Mouse (Mus musculus): Measurements from ENCODE around the gene Zc2hc1b. TPM values are rescaled to one million over a fixed set of nuclear protein-coding genes. Genes with fewer than 3 reads are reported as not detected.

The Zc2hc1b gene
- not detected in 2 replicates for polyA plus RNA-seq (2016; fragmentation: Nextera tagmentation; extraction: Ambion mirVana)

DNA sequence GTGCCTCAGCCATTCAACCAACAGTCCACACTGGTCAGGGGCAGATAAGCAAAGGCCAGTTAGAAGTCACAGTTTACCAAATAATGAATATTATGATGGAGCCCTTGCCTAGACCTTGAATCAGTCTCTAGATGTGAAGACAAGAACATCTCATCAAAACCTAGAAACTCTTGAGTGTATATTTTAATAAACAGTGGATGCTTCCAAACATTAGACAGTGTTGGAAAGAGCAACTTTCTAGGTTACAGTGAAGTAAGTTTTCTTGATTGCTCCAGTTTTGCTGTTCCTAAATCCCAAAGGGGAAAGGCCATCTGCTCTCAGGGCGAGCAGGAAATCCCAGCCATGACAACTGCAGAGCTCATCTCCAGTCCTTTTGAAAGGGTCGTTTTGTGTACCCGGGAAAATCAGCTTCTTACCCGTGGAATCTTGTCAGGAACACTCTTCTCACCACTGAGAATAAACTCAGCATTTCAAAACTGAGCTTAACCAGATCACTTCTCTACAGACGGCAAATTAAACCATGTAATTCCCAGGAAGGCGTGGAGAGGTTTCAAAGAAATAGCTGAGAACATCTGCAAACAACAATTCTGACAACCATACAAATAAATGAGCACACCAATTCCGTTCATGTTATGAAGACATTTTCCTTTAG lies at the start of gene Zc2hc1b:
Gene Zc2hc1b, minus strand, starts transcription at position 51 of the 652 bp plus-strand sequence.
- no peak within 1 kb of the TSS for H3K27ac ChIP-seq

DNA sequence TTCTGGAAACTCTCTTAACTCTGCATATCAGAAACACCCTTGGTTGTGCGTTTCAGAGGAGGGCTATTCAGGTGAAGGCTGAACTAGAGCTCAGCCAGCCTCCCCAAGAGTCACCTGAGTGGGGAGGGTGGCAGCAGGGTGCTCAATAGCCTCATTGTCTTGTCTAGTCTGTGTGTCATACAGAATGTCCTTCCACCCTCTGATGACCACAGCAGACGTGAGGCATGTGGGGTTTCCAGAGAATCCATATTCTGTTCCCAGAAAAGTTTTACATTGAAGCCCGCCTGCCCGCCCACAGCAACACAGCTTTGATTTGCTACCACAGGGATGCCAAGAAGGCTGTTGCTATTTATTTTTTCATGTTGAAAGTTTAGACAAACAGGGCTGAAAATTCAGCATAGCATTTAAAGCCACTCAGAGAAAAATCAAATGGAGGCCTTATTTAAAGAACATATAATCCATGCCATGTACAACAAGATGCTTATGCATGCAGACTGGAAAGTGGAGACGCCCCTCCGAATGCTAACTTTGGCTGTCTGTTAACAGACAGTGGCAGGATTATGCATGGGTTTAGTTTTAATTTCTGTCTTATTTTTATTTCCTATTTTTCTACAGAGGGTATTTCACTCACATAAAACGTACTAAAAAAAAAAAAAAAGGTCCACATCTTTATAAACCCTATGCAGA lies 47.7 kb upstream of the Zc2hc1b start:
- H3K27ac ChIP-seq: 0 out of 2 replicates have a peak overlapping the region, but pooled peaks have one; percentile 17
- no peak overlapping the region for H3K4me3 ChIP-seq
- H3K4me1 ChIP-seq: peaks cover 5% of the 10 kb centered on the region; the same call in 1 of the 2 replicates
- no peak for ATAC-seq
- H3K36me3 ChIP-seq: peaks cover 3% of the 10 kb centered on the region; the same call in 1 of the 2 replicates
- H3K4me2 ChIP-seq: no peak overlapping the region
- H3K9ac ChIP-seq: no peak overlapping the region
- H3K9me3 ChIP-seq (replicated peaks): no peaks in the 10 kb centered on the region
- no peaks in the 10 kb centered on the region for H3K27me3 ChIP-seq (replicated peaks)
- 68% methylated on average over 7 of the region's 7 CpGs for WGBS (ENCODE audit: insufficient replicate concordance)

More for the DNA sequence above, at the start of gene Zc2hc1b:
- Histone ChIP-seq H3K4me2 (no peak within 1 kb of the TSS), H3K4me3 (no peak within 1 kb of the TSS), H3K36me3 (peaks cover 76% of the 10 kb centered on the region), H3K27me3 (replicated peaks) (no peaks in the 10 kb centered on the region), H3K4me1 (no peaks in the 10 kb centered on the region), H3K9me3 (replicated peaks) (no peaks in the 10 kb centered on the region), H3K9ac (no peak within 1 kb of the TSS)
- no peak for ATAC-seq
- WGBS (ENCODE audit: insufficient replicate concordance): 72% methylated on average over 7 of the region's 7 CpGs

GRCm38 (mm10) chr10:13222135-13222534 lies 44.3 kb upstream of the Zc2hc1b start:
- H3K27ac ChIP-seq: no peak overlapping the region
- no peaks in the 10 kb centered on the region for H3K9me3 ChIP-seq (replicated peaks)
- peaks cover 3% of the 10 kb centered on the region; the same call in 1 of the 2 replicates for H3K36me3 ChIP-seq
- 70% methylated on average over 3 of the region's 3 CpGs for WGBS (ENCODE audit: insufficient replicate concordance)
- H3K4me3 ChIP-seq: no peak overlapping the region
- no peaks in the 10 kb centered on the region for H3K27me3 ChIP-seq (replicated peaks)
- no peak overlapping the region for H3K9ac ChIP-seq
- H3K4me1 ChIP-seq: peaks cover 5% of the 10 kb centered on the region; the same call in 1 of the 2 replicates
- no peak for ATAC-seq
- H3K4me2 ChIP-seq: no peak overlapping the region

DNA sequence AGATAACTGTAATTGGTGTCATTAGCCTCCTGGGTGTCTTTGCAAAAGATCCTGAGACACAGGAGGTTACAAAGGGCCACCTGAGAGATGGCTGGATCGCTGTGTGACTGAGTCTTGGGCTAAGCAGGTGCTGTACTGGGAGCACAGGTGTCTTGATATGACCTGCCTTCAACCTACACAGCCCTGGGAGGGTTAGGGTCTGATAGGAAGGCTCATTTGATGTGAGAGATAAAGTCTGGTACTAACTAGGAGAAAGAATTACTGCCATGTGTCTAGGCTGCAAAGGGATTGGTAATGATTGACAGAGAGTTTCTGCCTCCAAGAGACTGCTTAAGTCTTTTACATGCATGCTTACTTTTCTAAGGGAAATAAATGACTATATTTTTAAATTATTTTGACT lies 42.2 kb upstream of the Zc2hc1b start:
- WGBS (ENCODE audit: insufficient replicate concordance): 39% methylated on average over 1 of the region's 1 CpGs
- Histone ChIP-seq H3K36me3 (peaks cover 3% of the 10 kb centered on the region; the same call in 1 of the 2 replicates), H3K9me3 (replicated peaks) (no peaks in the 10 kb centered on the region), H3K9ac (no peak overlapping the region), H3K4me2 (no peak overlapping the region), H3K4me1 (peaks cover 8% of the 10 kb centered on the region; the same call in 1 of the 2 replicates), H3K27ac (no peak overlapping the region), H3K27me3 (replicated peaks) (no peaks in the 10 kb centered on the region), H3K4me3 (no peak overlapping the region)
- ATAC-seq: no peak

GRCm38 (mm10) chr10:13213956-13214355 lies 36.1 kb upstream of the Zc2hc1b start:
- H3K27ac ChIP-seq: 0 out of 2 replicates have a peak overlapping the region, but pooled peaks have one; percentile 11

DNA sequence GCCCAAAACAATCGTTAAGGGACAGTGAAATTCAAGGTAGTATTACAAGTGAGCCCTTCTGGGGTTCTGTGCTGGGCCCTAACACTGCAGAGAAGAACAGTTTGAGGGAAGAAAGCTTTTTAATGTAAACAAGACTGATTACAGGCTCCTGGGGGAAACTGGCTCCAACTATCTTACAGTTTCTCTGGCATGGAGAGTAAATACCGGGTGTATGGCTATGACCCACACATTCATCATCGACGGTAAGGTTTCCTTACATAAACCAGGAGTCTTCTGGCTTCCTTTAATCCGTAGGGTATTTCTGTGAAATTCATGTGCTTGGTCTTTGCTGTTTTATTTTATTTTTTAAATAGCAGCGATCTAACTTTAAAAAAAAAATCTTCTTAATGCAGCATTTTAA lies 35.0 kb upstream of the Zc2hc1b start:
- H3K4me3 ChIP-seq: no peak overlapping the region
- peaks cover 8% of the 10 kb centered on the region; the same call in 1 of the 2 replicates for H3K4me1 ChIP-seq
- no peaks in the 10 kb centered on the region for H3K36me3 ChIP-seq
- H3K4me2 ChIP-seq: no peak overlapping the region
- no peak overlapping the region for H3K27ac ChIP-seq
- no peaks in the 10 kb centered on the region for H3K27me3 ChIP-seq (replicated peaks)
- no peak for ATAC-seq
- no peak overlapping the region for H3K9ac ChIP-seq
- H3K9me3 ChIP-seq (replicated peaks): no peaks in the 10 kb centered on the region
- WGBS (ENCODE audit: insufficient replicate concordance): 60% methylated on average over 6 of the region's 6 CpGs

More at GRCm38 (mm10) chr10:13213956-13214355, 36.1 kb upstream of the Zc2hc1b start:
- Histone ChIP-seq H3K27me3 (replicated peaks) (no peaks in the 10 kb centered on the region), H3K4me2 (no peak overlapping the region), H3K9me3 (replicated peaks) (no peaks in the 10 kb centered on the region), H3K4me1 (peaks cover 8% of the 10 kb centered on the region; the same call in 1 of the 2 replicates), H3K36me3 (no peaks in the 10 kb centered on the region), H3K9ac (no peak overlapping the region), H3K4me3 (no peak overlapping the region)
- 70% methylated on average over 12 of the region's 12 CpGs for WGBS (ENCODE audit: insufficient replicate concordance)
- ATAC-seq: no peak

DNA sequence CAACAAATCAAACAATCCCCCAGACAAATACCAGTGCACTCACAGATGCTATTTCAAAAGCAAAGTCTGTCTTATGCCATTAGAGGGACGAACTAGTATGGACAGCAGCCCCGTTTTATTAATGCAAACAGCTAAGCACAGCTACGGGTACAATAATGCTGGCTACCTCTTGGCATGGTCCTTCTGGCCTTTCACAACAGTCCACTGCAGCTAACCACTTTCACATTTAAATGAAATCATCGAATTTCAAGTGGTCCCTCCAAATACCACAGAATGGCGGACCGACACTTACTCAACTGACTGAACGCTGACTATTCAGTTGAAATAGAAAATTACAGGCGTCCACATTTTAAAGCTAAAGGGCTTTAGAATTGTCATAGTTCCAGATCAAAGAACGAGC lies 34.5 kb upstream of the Zc2hc1b start:
- H3K4me3 ChIP-seq: no peak overlapping the region
- H3K36me3 ChIP-seq: no peaks in the 10 kb centered on the region
- no peaks in the 10 kb centered on the region for H3K27me3 ChIP-seq (replicated peaks)
- no peak for ATAC-seq
- H3K9me3 ChIP-seq (replicated peaks): no peaks in the 10 kb centered on the region
- no peak overlapping the region for H3K9ac ChIP-seq
- no peak overlapping the region for H3K4me2 ChIP-seq
- WGBS (ENCODE audit: insufficient replicate concordance): 75% methylated on average over 9 of the region's 9 CpGs
- no peak overlapping the region; the same call in 1 of the 2 replicates for H3K27ac ChIP-seq
- H3K4me1 ChIP-seq: peaks cover 8% of the 10 kb centered on the region; the same call in 1 of the 2 replicates

DNA sequence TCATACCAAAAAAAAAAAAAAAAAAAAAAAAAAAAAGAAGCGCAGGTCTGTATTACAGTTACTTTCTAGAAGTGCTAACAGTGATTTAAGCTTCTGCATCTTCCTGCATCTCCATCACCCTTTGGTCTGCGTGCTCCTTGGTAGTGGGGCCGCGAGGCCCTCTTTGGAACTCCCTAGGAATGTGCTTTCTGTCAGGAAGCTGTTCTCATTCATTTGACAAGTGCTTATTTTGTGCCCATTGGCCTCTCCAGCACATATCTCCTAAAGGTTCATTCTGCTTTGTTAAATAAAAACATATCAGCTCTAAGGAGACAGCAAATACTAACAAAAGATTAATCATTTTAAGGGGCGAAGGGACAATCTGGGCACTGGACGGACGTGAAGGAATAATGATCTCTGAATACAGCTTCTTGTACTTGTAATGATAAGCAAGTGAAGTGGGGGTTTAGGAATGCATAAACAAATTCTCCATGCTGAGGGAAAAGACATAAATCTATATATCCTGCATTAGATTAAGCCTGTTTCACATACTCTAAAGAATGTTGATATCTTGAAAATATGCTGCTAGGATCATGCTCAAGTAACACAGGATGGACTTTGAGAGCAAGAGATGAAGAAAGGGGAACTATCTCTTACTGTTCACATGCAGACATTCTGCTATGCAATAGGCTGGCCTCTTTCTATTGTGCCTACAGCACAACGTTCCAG lies 32.3 kb upstream of the Zc2hc1b start:
- no peak for ATAC-seq
- H3K27me3 ChIP-seq (replicated peaks): no peaks in the 10 kb centered on the region
- no peak overlapping the region for H3K27ac ChIP-seq
- no peaks in the 10 kb centered on the region for H3K36me3 ChIP-seq
- H3K9me3 ChIP-seq (replicated peaks): no peaks in the 10 kb centered on the region
- H3K4me2 ChIP-seq: no peak overlapping the region
- H3K4me1 ChIP-seq: no peaks in the 10 kb centered on the region; the same call in 1 of the 2 replicates
- H3K4me3 ChIP-seq: no peak overlapping the region
- WGBS (ENCODE audit: insufficient replicate concordance): 58% methylated on average over 8 of the region's 8 CpGs
- H3K9ac ChIP-seq: no peak overlapping the region

DNA sequence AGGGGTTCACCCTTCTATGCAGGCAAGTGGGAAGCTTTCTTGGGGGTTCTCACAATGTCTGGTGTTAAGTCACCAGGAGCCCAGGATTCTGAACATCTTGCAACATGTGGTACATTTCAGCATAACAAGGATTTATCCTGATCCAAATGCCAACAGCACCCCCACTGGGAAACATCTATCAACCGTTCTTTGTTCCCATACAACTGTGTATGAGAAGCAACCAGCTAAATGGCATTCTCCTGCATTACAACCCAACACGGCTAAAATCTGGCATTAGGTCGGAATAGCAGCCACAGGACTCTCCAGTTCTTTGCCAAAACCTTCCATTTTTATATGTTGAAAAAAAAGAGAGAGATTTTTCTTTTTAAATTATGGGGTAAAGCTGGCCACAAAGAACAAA lies 31.7 kb upstream of the Zc2hc1b start:
- Histone ChIP-seq H3K9me3 (replicated peaks) (no peaks in the 10 kb centered on the region), H3K4me3 (no peak overlapping the region), H3K36me3 (no peaks in the 10 kb centered on the region), H3K9ac (no peak overlapping the region), H3K4me1 (no peaks in the 10 kb centered on the region; the same call in 1 of the 2 replicates), H3K4me2 (no peak overlapping the region), H3K27ac (no peak overlapping the region), H3K27me3 (replicated peaks) (no peaks in the 10 kb centered on the region)
- 72% methylated on average over 3 of the region's 3 CpGs for WGBS (ENCODE audit: insufficient replicate concordance)
- no peak for ATAC-seq

DNA sequence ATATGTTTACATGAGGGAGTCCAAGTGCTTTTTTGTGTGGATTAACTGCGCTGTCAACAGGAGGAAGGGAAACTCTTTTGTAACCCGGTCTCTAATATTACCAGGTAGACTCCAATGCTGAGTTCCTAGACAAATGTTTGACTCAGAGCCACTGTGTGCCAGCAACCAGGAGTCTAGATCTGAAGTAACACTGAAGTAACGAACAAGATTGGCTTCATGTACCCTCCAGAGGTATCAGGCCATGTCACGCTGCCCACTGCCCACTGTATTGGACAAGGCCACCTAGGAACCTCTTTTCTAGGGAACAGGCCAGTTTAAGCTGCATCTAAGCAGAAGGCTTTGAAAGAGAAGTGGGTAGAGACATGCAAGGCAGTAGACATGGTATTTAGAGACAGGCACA lies 31.2 kb upstream of the Zc2hc1b start:
- 81% methylated on average over 4 of the region's 4 CpGs for WGBS (ENCODE audit: insufficient replicate concordance)
- Histone ChIP-seq H3K4me2 (no peak overlapping the region), H3K9me3 (replicated peaks) (no peaks in the 10 kb centered on the region), H3K27ac (no peak overlapping the region), H3K9ac (no peak overlapping the region), H3K36me3 (no peaks in the 10 kb centered on the region), H3K4me3 (no peak overlapping the region), H3K27me3 (replicated peaks) (no peaks in the 10 kb centered on the region), H3K4me1 (no peaks in the 10 kb centered on the region; the same call in 1 of the 2 replicates)
- no peak for ATAC-seq

- H3K4me2 ChIP-seq: peak overlapping the region; percentile 36
- no peaks in the 10 kb centered on the region for H3K27me3 ChIP-seq (replicated peaks)
- 37% methylated on average over 6 of the region's 6 CpGs for WGBS (ENCODE audit: insufficient replicate concordance)
- peak overlapping the region; percentile 70 for H3K27ac ChIP-seq
- ATAC-seq: peak; percentile 99
- H3K36me3 ChIP-seq: no peaks in the 10 kb centered on the region
- peaks cover 13% of the 10 kb centered on the region for H3K4me1 ChIP-seq
- no peaks in the 10 kb centered on the region for H3K9me3 ChIP-seq (replicated peaks)
- no peak overlapping the region for H3K4me3 ChIP-seq
- no peak overlapping the region for H3K9ac ChIP-seq
Measured at GRCm38 (mm10) chr10:13201741-13202293, 24.0 kb upstream of the Zc2hc1b start.

All from liver, embryonic 12.5 days (tissue).